Mouse (Mus musculus) left cerebral cortex, postnatal 36 days (tissue): ENCODE measurements around the gene Sec61a1. TPM values are rescaled to one million over a fixed set of nuclear protein-coding genes. Genes with fewer than 3 reads are reported as not detected.
A peak's percentile ranks its signal among the peaks of the same experiment; 100 is the strongest.

Experiments used
- DNase-seq, 2 experiments: peaks; one replicate each; pipeline ENCODE4 v3.0.0; 2021 to 2022; ENCODE audit warnings: low spot score in 2 of 2, mixed read lengths in 1 of 2
- intact Hi-C: fragments of 180-260 bp; cut with DNase I; formaldehyde crosslinking; loops from one replicate; pipeline ENCODE4 v1.15.1; 2025
- total RNA-seq, 2 experiments: library from RNA; stranded (reverse); gene quantifications; 2 replicates each; pipeline ENCODE4 v1.2.3; 2021

Sec61a1 gene
- total RNA-seq, 2 experiments from 2014 or later = 75.3 to 78.8 TPM

GRCm38 (mm10) chr6:88521821-88522220 is 3.1 kb upstream of the Sec61a1 start:
- DNase-seq = peak; percentile 57 to 73

DNA sequence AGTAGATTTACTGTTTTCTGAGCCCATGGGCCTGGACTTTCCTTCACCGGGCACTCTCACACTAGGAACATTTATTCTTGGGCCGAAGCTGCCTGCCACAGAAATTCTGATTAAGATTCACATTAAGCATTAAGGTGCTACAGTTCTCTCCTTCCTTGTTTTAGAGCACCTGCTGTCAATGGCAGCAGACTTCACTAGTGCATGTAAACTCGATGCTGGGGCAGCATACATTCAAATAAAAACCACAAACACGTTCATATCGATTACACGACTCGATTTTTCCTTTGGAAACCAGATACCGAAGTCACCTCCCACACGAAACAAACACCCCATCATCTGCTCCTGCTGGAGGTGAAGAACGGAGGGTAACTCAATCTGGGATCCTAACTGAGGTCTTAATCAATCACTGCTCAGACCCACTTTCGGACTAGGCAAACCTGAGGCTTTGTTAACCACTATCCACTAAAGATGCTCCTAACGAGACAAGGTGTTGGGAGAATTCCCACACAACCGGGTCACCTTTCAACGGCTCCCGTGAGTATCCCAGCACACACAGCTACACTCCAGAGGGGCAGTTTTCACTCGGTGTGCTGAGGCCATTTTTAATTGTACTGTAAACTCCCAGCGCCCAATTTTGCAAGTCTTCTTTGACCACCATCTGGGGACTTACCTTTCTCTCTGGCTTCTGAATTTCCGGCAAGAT is 853 bp downstream of the Sec61a1 start:
- intact Hi-C loops = no loop called here
- DNase-seq = no peak

More at GRCm38 (mm10) chr6:88521821-88522220, 3.1 kb upstream of the Sec61a1 start:
- intact Hi-C loops = no loop called here

DNA sequence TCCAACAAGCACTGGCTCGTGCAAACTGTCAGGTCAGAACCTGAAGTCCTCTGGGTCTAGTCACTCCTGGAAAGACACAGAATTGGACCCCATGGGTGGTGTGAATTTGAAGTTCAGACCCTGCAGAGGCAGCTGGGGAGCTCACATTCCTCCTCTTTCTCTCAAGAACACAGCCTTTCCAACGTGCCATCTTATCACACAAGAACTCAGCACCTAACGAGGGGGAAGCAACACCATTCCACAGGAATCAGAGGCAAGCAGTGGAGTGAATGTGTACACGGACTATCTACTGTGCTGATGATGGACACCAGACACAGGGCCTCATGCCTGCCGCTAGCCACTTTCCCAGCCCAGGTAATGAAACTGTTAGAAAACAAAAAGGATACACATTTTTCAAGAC is 2.0 kb downstream of the Sec61a1 start:
- intact Hi-C loops = no loop called here
- DNase-seq = peak in 1 of 2 experiments; percentile 2

- peak in 1 of 2 experiments; percentile 2 for DNase-seq
- intact Hi-C loops = no loop called here
Measured at GRCm38 (mm10) chr6:88515971-88516370, 2.7 kb downstream of the Sec61a1 start.

DNA sequence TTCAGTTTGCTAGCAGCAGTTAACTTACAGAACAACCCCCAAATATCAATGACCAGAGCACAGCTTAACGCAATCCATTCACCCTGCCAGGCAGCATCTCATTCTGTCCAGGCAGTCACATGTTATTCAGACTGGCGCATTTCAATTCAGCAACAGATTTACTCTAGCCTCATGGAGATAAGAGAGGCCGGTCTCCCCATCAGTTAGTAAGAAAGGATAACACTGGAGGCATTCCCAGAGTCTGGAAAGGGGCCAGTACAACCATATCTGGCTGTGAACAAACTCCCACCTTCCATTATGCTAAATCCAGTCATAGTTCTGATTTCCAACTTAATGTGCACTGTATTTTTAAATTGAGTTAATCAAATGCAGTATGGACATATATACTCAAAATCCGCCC is 4.2 kb downstream of the Sec61a1 start:
- peak in 1 of 2 experiments; percentile 8 for DNase-seq
- intact Hi-C loops = no loop called here

GRCm38 (mm10) chr6:88513984-88514383 is 4.7 kb downstream of the Sec61a1 start:
- intact Hi-C loops = no loop called here
- DNase-seq = peak in 1 of 2 experiments; percentile 2

- intact Hi-C loops = loop anchor here (5.0 kb wide), 1 partner anchor 391 kb away; no protein-coding TSS in a partner anchor
- DNase-seq = no peak
Measured at GRCm38 (mm10) chr6:88503044-88503443, 15.7 kb downstream of the Sec61a1 start.

- intact Hi-C loops = loop anchor here (5.0 kb wide), 1 partner anchor 390 kb away; no protein-coding TSS in a partner anchor
Measured at GRCm38 (mm10) chr6:88502030-88502970, 16.4 kb downstream of the Sec61a1 start.

DNA sequence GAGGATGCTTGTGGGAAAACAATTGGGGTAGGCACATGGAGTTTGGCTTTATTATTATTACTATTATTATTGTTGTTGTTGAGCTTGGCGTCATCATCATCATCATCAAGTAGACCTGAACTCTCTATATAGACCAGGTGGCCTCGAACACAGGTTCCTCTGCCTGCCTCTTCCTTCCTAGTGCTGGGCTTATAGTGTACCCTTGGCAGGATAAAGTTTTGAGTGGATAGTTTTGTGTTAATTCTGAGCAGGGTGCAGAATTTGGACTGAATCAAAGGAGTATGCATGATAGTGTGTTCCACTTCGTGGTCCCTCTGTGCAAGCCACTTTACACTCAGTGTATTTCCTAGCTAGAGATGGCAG is 18.3 kb downstream of the Sec61a1 start:
- intact Hi-C loops = loop anchor here (5.0 kb wide), 1 partner anchor 388 kb away; no protein-coding TSS in a partner anchor
- DNase-seq = no peak

More at GRCm38 (mm10) chr6:88502030-88502970, 16.4 kb downstream of the Sec61a1 start:
- no peak for DNase-seq

GRCm38 (mm10) chr6:88499481-88500404 is 19.0 kb downstream of the Sec61a1 start:
- DNase-seq = peak; percentile 47 to 55
- intact Hi-C loops = loop anchor here (2.0 to 5.0 kb wide), 2 partner anchors 311 to 387 kb away; no protein-coding TSS in a partner anchor

DNA sequence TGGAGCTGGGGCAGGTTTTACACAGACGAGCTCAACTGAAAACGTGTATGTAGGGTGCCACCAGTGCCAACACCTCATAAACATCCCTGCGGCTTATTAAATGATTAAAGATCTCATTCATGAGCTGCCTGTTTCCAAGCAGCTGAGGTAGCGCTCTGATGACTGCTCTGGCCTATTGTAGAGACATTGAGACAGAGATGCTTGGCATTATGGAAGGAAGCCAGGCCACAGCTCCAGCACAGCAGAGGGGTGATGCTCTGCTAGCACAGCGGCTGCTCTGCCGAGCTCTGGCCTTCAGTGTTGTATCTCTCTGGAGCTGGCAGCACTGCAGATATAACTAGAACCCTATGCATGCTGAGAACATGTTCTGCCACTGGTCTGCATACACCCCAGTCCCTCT is 25.0 kb downstream of the Sec61a1 start:
- no peak for DNase-seq
- intact Hi-C loops = no loop called here

GRCm38 (mm10) chr6:88490629-88491354 is 27.9 kb downstream of the Sec61a1 start:
- intact Hi-C loops = no loop called here
- DNase-seq = no peak

- no peak for DNase-seq
- intact Hi-C loops = loop anchor here (5.0 kb wide), 1 partner anchor 303 kb away; no protein-coding TSS in a partner anchor
Measured at GRCm38 (mm10) chr6:88489834-88490233, 28.9 kb downstream of the Sec61a1 start.

DNA sequence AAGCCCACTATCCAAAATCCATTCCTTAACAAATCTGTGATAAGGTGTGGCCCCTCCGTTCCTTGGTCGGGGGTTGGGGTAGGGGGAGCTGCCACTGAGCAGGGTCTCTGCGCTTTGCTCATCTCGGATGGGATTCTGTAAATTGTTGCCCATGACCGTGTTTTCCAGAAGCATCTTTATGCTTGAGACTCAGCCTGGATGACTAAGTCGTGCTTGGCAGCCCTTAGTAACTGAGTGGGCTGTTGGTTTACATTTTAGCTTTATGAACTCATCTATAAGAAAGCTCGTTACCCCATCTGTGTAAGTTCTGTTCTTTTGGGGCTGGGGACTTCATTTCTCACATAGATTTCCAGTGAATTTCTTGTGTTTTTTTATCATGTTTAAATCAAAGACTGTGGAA is 29.7 kb downstream of the Sec61a1 start:
- DNase-seq = peak; percentile 25 to 28
- intact Hi-C loops = loop anchor here (5.0 kb wide), 1 partner anchor 302 kb away; no protein-coding TSS in a partner anchor

- peak; percentile 46 to 49 for DNase-seq
- intact Hi-C loops = loop anchor here (5.0 kb wide), 1 partner anchor 300 kb away; no protein-coding TSS in a partner anchor
Measured at GRCm38 (mm10) chr6:88486893-88487292, 31.8 kb downstream of the Sec61a1 start.

- no peak for DNase-seq
- intact Hi-C loops = loop anchor here (5.0 kb wide), 1 partner anchor 298 kb away; no protein-coding TSS in a partner anchor
Measured at GRCm38 (mm10) chr6:88485378-88485777, 33.3 kb downstream of the Sec61a1 start.

DNA sequence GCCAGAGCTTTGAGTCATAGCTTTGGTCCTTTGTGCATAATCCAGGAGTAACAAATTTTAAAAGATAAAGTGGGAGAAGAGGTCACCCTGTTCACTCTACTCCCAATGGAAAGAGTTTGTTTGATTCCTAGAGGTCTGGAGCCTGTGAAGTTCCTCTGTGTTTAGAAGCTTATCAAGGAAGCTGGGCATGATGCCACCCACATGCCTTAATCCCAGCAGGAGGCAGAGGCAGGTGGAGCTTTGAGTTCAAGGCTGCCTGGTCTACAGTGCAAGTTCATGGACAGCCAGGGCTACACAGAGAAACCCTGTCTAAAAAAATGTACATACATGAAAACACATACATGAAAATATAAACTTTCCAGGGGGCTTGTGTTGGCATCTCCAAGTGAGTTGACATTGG is 34.8 kb downstream of the Sec61a1 start:
- intact Hi-C loops = no loop called here
- no peak for DNase-seq

- DNase-seq = no peak
- intact Hi-C loops = no loop called here
Measured at GRCm38 (mm10) chr6:88483111-88483510, 35.6 kb downstream of the Sec61a1 start.
